Mouse (Mus musculus): ENCODE results near the gene Rab3a.

GRCm38 (mm10) chr8:70795370-70795769 is 40.9 kb downstream of the Rab3a start:
- TF ChIP-seq CTCF (IDR thresholded peaks at IDR 0.05; ENCODE audit: low read depth, low read length) (peak; percentile 37; the same call in 1 of the 2 replicates), POLR2A (IDR thresholded peaks at IDR 0.05; ENCODE audit: extremely low read depth, insufficient read depth, low read length) (no peak)
